Mouse (Mus musculus) hindbrain, embryonic 12.5 days (tissue): ENCODE results near the gene Slc25a31. TPM values are rescaled to one million over a fixed set of nuclear protein-coding genes. Genes with fewer than 3 reads are reported as not detected.

Source experiments
- ATAC-seq: fragments of 200-750 bp; cut with Nextera tagmentation; 2 replicates; pipeline ENCODE4 v1.8.0; 2017; ENCODE audit warnings: moderate TSS enrichment; ENCODE audit not compliant: low FRiP score
- H3K27ac ChIP-seq: fragments of 300-500 bp; sonication (generic); 2 replicates; pipeline ENCODE4 v1.5.1; 2016; ENCODE audit warnings: mild to moderate bottlenecking
- H3K27me3 ChIP-seq: fragments of 300-500 bp; sonication (generic); 2 replicates; pipeline ENCODE4 v1.6.1; 2016; ENCODE audit warnings: mild to moderate bottlenecking
- H3K36me3 ChIP-seq: fragments of 300-500 bp; sonication (generic); 2 replicates; pipeline ENCODE4 v1.6.1; 2016; ENCODE audit warnings: mild to moderate bottlenecking
- H3K4me1 ChIP-seq: fragments of 300-500 bp; sonication (generic); 2 replicates; pipeline ENCODE4 v1.6.1; 2016
- H3K4me2 ChIP-seq: fragments of 300-500 bp; sonication (generic); replicated peaks from 2 replicates; pipeline ENCODE4 v1.6.1; 2016; ENCODE audit warnings: mild to moderate bottlenecking
- H3K4me3 ChIP-seq: fragments of 300-500 bp; sonication (generic); 2 replicates; pipeline ENCODE4 v1.5.1; 2016; ENCODE audit warnings: mild to moderate bottlenecking
- H3K9ac ChIP-seq: fragments of 300-500 bp; sonication (generic); 2 replicates; pipeline ENCODE4 v1.6.1; 2016; ENCODE audit warnings: mild to moderate bottlenecking, moderate library complexity
- H3K9me3 ChIP-seq: fragments of 300-500 bp; sonication (generic); replicated peaks from 2 replicates; pipeline ENCODE4 v1.6.1; 2016; ENCODE audit warnings: mild to moderate bottlenecking
- WGBS: fragments of 180-500 bp; shearing (Covaris S2); methylation state at CpG from one replicate; pipeline ENCODE4 v1.1.7; 2016; 5-methylcytosine and 5-hydroxymethylcytosine counted together
- polyA plus RNA-seq: library from polyadenylated mRNA; unstranded; fragments of >200 nt; fragmentation: Nextera tagmentation; extraction: Ambion mirVana; gene quantifications from 2 replicates; pipeline ENCODE4 v1.2.1, GENCODE M21; 2016

Gene Slc25a31
- polyA plus RNA-seq, 1 experiment from 2014 or later = 0.39 TPM

DNA sequence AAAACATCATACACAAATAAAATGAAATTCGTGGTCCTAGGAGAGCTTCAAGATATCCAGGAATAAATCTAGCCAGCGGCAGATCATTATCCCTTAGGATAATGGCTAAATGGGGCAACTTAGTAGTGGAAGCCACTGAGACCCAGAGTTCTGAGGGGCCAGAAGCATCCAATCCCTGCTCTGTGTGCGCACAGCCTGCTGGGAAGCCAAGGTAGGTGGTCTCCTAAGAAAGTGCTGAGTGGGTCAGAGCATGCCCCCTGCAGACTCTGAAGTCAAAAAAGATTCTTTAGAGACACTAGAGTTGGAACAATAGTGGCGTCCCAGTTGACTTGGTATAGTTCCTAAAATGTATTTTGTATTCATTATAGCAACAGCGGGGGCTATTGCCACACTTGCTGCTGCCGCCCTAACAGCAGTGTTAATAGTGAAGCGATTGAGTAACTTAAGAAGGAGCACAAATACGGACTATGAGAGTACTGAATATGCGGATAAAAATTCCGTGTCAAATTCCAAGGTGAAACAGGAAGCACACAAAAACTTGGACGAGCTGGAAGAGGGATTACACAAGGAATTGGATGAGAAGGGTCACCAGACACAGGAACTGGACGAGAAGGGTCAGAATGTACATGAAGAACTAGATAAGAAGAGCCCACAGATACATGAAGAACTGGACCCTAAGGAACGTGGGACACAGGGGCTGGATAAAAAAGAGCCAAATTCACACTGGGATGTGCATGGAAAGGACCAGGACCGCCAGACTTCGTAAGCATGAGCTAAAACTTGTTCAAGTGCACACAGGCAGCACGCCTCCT is 35.6 kb downstream of the Slc25a31 start, which contains the start of gene Hspa4l:
Gene Hspa4l, plus strand, starts transcription at position 472 of the 812 bp plus-strand sequence.
- Histone ChIP-seq H3K9me3 (no peaks in the 10 kb centered on the region), H3K4me2 (peak within 1 kb of the TSS; percentile 80), H3K36me3 (no peaks in the 10 kb centered on the region), H3K27me3 (no peaks in the 10 kb centered on the region), H3K4me3 (peak within 1 kb of the TSS; percentile 81), H3K9ac (peak within 1 kb of the TSS; percentile 85), H3K27ac (peak within 1 kb of the TSS; percentile 96), H3K4me1 (peaks cover 13% of the 10 kb centered on the region)
- ATAC-seq = no peak
- WGBS = 18% methylated on average over 16 of the region's 16 CpGs

DNA sequence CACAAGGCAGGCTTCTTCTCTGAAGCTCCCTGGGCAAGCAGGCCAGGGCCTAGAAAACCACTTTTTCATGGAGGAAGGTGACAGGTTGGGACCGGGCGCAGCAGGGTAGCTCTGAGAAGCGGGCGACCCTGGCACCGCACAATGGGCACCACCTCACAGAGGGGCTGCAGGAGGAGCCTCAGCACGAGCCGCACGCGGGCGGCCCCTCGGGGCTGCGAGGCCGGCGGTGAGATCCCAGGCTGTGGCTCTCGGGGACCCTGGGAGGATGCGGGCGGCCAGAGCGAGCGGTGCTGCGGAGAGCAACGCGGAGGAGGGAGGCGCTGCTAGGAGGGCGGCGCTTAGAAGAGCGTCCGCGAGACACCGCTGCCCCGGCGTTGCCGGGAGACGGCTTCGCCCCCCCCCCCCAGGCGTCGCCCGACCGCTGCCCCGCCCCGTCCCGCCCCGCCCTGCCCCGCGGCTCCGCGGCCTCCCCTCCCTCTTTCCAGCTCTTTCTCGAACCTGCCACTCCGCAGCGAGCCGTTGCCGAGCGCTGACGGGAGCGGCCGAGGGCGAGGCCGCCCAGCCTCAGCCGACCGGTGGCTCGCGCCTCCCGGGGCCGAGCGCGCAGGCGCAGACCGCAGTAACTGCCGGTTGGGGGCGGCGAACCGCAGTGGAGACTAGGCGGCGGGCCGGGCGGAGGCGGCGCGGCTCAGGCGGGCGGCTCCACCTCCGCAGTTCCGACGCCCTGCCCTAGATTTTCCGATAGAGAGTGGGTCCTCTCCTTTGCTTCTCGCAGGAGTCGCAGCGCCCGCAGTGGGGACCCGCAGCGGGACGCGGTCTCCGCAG is 36.4 kb downstream of the Slc25a31 start:
- peak overlapping the region; percentile 85 for H3K9ac ChIP-seq
- no peaks in the 10 kb centered on the region for H3K9me3 ChIP-seq
- peaks cover 13% of the 10 kb centered on the region for H3K4me1 ChIP-seq
- under 1% methylated on average over 71 of the region's 93 CpGs for WGBS
- ATAC-seq = peak; percentile 97
- H3K36me3 ChIP-seq = no peaks in the 10 kb centered on the region
- H3K27me3 ChIP-seq = no peaks in the 10 kb centered on the region
- peak overlapping the region; percentile 96 for H3K27ac ChIP-seq
- H3K4me3 ChIP-seq = peak overlapping the region; percentile 81
- H3K4me2 ChIP-seq = peak overlapping the region; percentile 80

DNA sequence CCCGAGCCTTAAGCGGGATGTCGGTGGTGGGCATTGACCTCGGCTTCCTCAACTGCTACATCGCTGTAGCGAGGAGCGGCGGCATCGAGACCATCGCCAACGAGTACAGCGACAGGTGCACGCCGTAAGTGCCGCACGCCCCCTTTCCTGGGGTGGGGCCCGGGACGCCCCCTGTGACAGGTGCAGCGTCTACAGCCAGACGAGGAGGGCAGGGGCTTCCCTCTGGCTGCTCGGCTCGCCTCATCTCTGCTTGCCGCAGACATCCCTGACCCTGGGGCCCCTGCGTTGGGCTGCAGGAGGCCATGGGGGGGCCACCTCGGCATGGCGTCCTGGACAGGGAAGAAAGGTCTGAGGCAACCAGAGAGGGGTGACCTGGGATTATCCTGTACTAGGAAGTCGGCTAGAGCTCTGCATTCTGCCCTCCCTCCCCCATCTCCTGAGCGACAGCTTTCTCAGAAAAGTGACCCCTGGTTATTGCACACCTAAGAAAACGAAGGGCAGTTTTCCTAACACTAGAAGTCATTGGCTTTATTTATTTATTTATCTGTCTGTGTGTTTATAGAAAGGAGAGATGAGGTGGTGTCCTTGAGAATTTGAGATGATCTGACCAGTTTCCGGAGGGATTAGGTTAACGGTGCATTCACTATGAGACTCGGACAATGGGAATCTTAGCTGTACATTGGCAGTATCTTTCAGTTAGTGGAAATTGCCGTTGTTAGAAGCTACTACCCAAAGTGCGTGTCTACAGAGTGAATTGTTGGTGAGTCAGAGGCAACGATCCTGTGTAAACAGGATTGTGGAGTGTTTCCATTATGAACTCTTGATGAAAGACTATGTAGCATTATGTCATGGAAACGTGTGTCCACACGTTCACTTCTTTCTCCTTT is 37.2 kb downstream of the Slc25a31 start:
- peak overlapping the region; percentile 96 for H3K27ac ChIP-seq
- WGBS = 2% methylated on average over 37 of the region's 37 CpGs
- H3K4me3 ChIP-seq = peak overlapping the region; percentile 81
- no peaks in the 10 kb centered on the region for H3K9me3 ChIP-seq
- no peaks in the 10 kb centered on the region for H3K27me3 ChIP-seq
- peak overlapping the region; percentile 80 for H3K4me2 ChIP-seq
- H3K9ac ChIP-seq = peak overlapping the region; percentile 85
- H3K4me1 ChIP-seq = peaks cover 13% of the 10 kb centered on the region
- no peaks in the 10 kb centered on the region for H3K36me3 ChIP-seq
- ATAC-seq = peak; percentile 75

DNA sequence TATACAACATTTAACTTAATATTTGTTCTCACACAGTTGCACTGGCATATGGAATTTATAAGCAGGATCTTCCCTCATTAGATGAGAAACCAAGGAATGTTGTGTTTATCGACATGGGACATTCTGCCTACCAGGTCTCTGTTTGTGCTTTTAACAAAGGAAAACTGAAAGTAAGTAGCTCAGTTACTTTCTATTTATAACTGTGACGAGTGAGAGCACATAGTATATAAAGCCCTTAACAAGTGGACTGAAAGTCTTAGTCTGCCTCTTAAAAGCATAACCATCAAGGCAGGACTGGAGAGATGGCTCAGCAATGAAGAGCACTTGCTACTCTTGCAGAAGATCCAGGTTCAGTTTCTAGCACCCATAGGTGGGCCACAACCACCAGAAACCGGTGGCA is 52.1 kb downstream of the Slc25a31 start:
- H3K9ac ChIP-seq = no peak overlapping the region
- no peak overlapping the region for H3K4me2 ChIP-seq
- no peaks in the 10 kb centered on the region for H3K9me3 ChIP-seq
- peaks cover 52% of the 10 kb centered on the region for H3K36me3 ChIP-seq
- no peak overlapping the region for H3K4me3 ChIP-seq
- ATAC-seq = no peak
- no peak overlapping the region for H3K27ac ChIP-seq
- 94% methylated on average over 3 of the region's 3 CpGs for WGBS
- H3K27me3 ChIP-seq = no peaks in the 10 kb centered on the region
- H3K4me1 ChIP-seq = no peaks in the 10 kb centered on the region

- no peak for ATAC-seq
- Histone ChIP-seq H3K36me3 (peaks cover 51% of the 10 kb centered on the region), H3K4me2 (no peak overlapping the region), H3K9ac (no peak overlapping the region), H3K9me3 (no peaks in the 10 kb centered on the region), H3K27ac (no peak overlapping the region), H3K4me3 (no peak overlapping the region), H3K4me1 (no peaks in the 10 kb centered on the region), H3K27me3 (no peaks in the 10 kb centered on the region)
- WGBS = 85% methylated on average over 2 of the region's 2 CpGs
Measured at GRCm38 (mm10) chr3:40761312-40761711, 52.7 kb downstream of the Slc25a31 start.

Other genes with a start within 250 kb of the Slc25a31 start
- 6.6 and 6.8 TPM in 2 replicates for gene Intu, start 177.6 kb upstream of the Slc25a31 start, polyA plus RNA-seq
- gene Hspa4l, start 35.6 kb downstream of the Slc25a31 start, polyA plus RNA-seq = 62.1 and 64.8 TPM in 2 replicates
- 40.9 and 43.0 TPM in 2 replicates for gene Plk4, start 91.2 kb downstream of the Slc25a31 start, polyA plus RNA-seq
- gene Mfsd8, start 138.0 kb downstream of the Slc25a31 start, polyA plus RNA-seq = 10.3 and 10.4 TPM in 2 replicates
- 11.7 and 12.9 TPM in 2 replicates for gene Abhd18, start 138.1 kb downstream of the Slc25a31 start, polyA plus RNA-seq
- 0.31 and 0.43 TPM in 2 replicates for gene 1700034I23Rik, start 193.7 kb downstream of the Slc25a31 start, polyA plus RNA-seq
- gene Larp1b, start 241.0 kb downstream of the Slc25a31 start, polyA plus RNA-seq = 4.0 and 4.2 TPM in 2 replicates